Mouse (Mus musculus): ENCODE measurements around the gene Pcnx3. TPM values are rescaled to one million over a fixed set of nuclear protein-coding genes. Genes with fewer than 3 reads are reported as not detected.
A peak's percentile ranks its signal among the peaks of the same experiment; 100 is the strongest.
"Not testable (repeated sequence)": the region's sequence is repeated elsewhere in the genome, so short reads cannot be mapped to it uniquely, and the experiment has no call there.

Pcnx3 gene
- polyA plus RNA-seq, 1 experiment from 2014 or later = 30.6 TPM

- H3K4me1 ChIP-seq = peaks cover 36% of the 10 kb centered on the region
- DNase-seq (ENCODE audit: low spot score); H3K27me3 ChIP-seq (replicated peaks; ENCODE audit: low read depth, poor library complexity, severe bottlenecking); H3K27ac ChIP-seq (replicated peaks); H3K9me3 ChIP-seq: not testable (repeated sequence)
- H3K36me3 ChIP-seq (replicated peaks) = peaks cover 72% of the 10 kb centered on the region
- peak overlapping the region; percentile 97 for H3K4me3 ChIP-seq
- WGBS = 89% methylated on average over 12 of the region's 12 CpGs
Observed at GRCm38 (mm10) chr19:5686954-5687353, 1.8 kb downstream of the Pcnx3 start.

- Histone ChIP-seq H3K9me3 (no peaks in the 10 kb centered on the region), H3K4me3 (peak overlapping the region; percentile 11; the same call in 1 of the 2 replicates), H3K27ac (replicated peaks) (no peak overlapping the region), H3K4me1 (peaks cover 30% of the 10 kb centered on the region), H3K36me3 (replicated peaks) (peaks cover 72% of the 10 kb centered on the region), H3K27me3 (replicated peaks; ENCODE audit: low read depth, poor library complexity, severe bottlenecking) (no peaks in the 10 kb centered on the region)
- 91% methylated on average over 13 of the region's 13 CpGs for WGBS
- DNase-seq (ENCODE audit: low spot score) = no peak
Observed at GRCm38 (mm10) chr19:5686437-5686836, 2.3 kb downstream of the Pcnx3 start.

GRCm38 (mm10) chr19:5685861-5686260, 2.8 kb downstream of the Pcnx3 start:
- no peaks in the 10 kb centered on the region for H3K9me3 ChIP-seq
- no peak for DNase-seq (ENCODE audit: low spot score)
- H3K4me3 ChIP-seq = peak overlapping the region; percentile 19; the same call in 1 of the 2 replicates
- H3K4me1 ChIP-seq = peaks cover 25% of the 10 kb centered on the region
- peaks cover 72% of the 10 kb centered on the region for H3K36me3 ChIP-seq (replicated peaks)
- no peaks in the 10 kb centered on the region for H3K27me3 ChIP-seq (replicated peaks; ENCODE audit: low read depth, poor library complexity, severe bottlenecking)
- 93% methylated on average over 11 of the region's 11 CpGs for WGBS
- H3K27ac ChIP-seq (replicated peaks) = no peak overlapping the region

GRCm38 (mm10) chr19:5685431-5685830, 3.3 kb downstream of the Pcnx3 start:
- H3K27me3 ChIP-seq (replicated peaks; ENCODE audit: low read depth, poor library complexity, severe bottlenecking) = no peaks in the 10 kb centered on the region
- H3K4me3 ChIP-seq = peak overlapping the region; percentile 19
- peaks cover 72% of the 10 kb centered on the region for H3K36me3 ChIP-seq (replicated peaks)
- WGBS = 94% methylated on average over 19 of the region's 19 CpGs
- DNase-seq (ENCODE audit: low spot score) = no peak
- peaks cover 20% of the 10 kb centered on the region for H3K4me1 ChIP-seq
- no peaks in the 10 kb centered on the region for H3K9me3 ChIP-seq
- no peak overlapping the region for H3K27ac ChIP-seq (replicated peaks)

- Histone ChIP-seq H3K27ac (replicated peaks) (no peak overlapping the region), H3K4me1 (peaks cover 16% of the 10 kb centered on the region), H3K36me3 (replicated peaks) (peaks cover 74% of the 10 kb centered on the region), H3K27me3 (replicated peaks; ENCODE audit: low read depth, poor library complexity, severe bottlenecking) (no peaks in the 10 kb centered on the region), H3K4me3 (peak overlapping the region; percentile 19; the same call in 1 of the 2 replicates), H3K9me3 (no peaks in the 10 kb centered on the region)
- 91% methylated on average over 13 of the region's 13 CpGs for whole genome bisulfite sequencing
- DNase-seq (ENCODE audit: low spot score) = no peak
Observed at GRCm38 (mm10) chr19:5684985-5685384, 3.7 kb downstream of the Pcnx3 start.

- peaks cover 81% of the 10 kb centered on the region for H3K36me3 ChIP-seq (replicated peaks)
Observed at GRCm38 (mm10) chr19:5684236-5684635, 4.5 kb downstream of the Pcnx3 start.

GRCm38 (mm10) chr19:5680432-5680831, 8.3 kb downstream of the Pcnx3 start:
- no peak for DNase-seq (ENCODE audit: low spot score)
- no peak overlapping the region for H3K4me3 ChIP-seq
- WGBS = 92% methylated on average over 4 of the region's 4 CpGs
- H3K4me1 ChIP-seq = no peaks in the 10 kb centered on the region
- H3K27me3 ChIP-seq (replicated peaks; ENCODE audit: low read depth, poor library complexity, severe bottlenecking) = no peaks in the 10 kb centered on the region
- H3K27ac ChIP-seq (replicated peaks) = no peak overlapping the region
- no peaks in the 10 kb centered on the region for H3K9me3 ChIP-seq
- H3K36me3 ChIP-seq (replicated peaks) = peaks cover 97% of the 10 kb centered on the region

More at GRCm38 (mm10) chr19:5684236-5684635, 4.5 kb downstream of the Pcnx3 start:
- H3K9me3 ChIP-seq = no peaks in the 10 kb centered on the region
- no peak for DNase-seq (ENCODE audit: low spot score)
- H3K4me3 ChIP-seq = no peak overlapping the region
- no peaks in the 10 kb centered on the region for H3K27me3 ChIP-seq (replicated peaks; ENCODE audit: low read depth, poor library complexity, severe bottlenecking)
- no peak overlapping the region for H3K27ac ChIP-seq (replicated peaks)
- peaks cover 14% of the 10 kb centered on the region for H3K4me1 ChIP-seq
- WGBS = 92% methylated on average over 12 of the region's 12 CpGs

GRCm38 (mm10) chr19:5668372-5668771, 20.3 kb downstream of the Pcnx3 start:
- Histone ChIP-seq H3K9me3 (no peaks in the 10 kb centered on the region), H3K4me1 (peaks cover 16% of the 10 kb centered on the region), H3K4me3 (no peak overlapping the region), H3K27me3 (replicated peaks; ENCODE audit: low read depth, poor library complexity, severe bottlenecking) (no peaks in the 10 kb centered on the region), H3K36me3 (replicated peaks) (peaks cover 89% of the 10 kb centered on the region), H3K27ac (replicated peaks) (no peak overlapping the region)
- DNase-seq (ENCODE audit: low spot score) = no peak
- 89% methylated on average over 4 of the region's 4 CpGs for WGBS

- 95% methylated on average over 18 of the region's 18 CpGs for WGBS
- Histone ChIP-seq H3K4me1 (peaks cover 35% of the 10 kb centered on the region), H3K36me3 (replicated peaks) (peaks cover 75% of the 10 kb centered on the region), H3K27ac (replicated peaks) (no peak overlapping the region), H3K9me3 (no peaks in the 10 kb centered on the region), H3K4me3 (peak overlapping the region; percentile 8; the same call in 1 of the 2 replicates), H3K27me3 (replicated peaks; ENCODE audit: low read depth, poor library complexity, severe bottlenecking) (no peaks in the 10 kb centered on the region)
- DNase-seq (ENCODE audit: low spot score) = no peak
Observed at GRCm38 (mm10) chr19:5666386-5666785, 22.3 kb downstream of the Pcnx3 start.

GRCm38 (mm10) chr19:5665465-5665864, 23.2 kb downstream of the Pcnx3 start:
- WGBS = 90% methylated on average over 15 of the region's 15 CpGs

GRCm38 (mm10) chr19:5664669-5665257, 23.9 kb downstream of the Pcnx3 start:
- Histone ChIP-seq H3K27ac (replicated peaks) (no peak overlapping the region; the same call in 1 of the 2 replicates), H3K27me3 (replicated peaks; ENCODE audit: low read depth, poor library complexity, severe bottlenecking) (no peaks in the 10 kb centered on the region), H3K4me3 (peak overlapping the region; percentile 21; the same call in 1 of the 2 replicates), H3K9me3 (no peaks in the 10 kb centered on the region), H3K36me3 (replicated peaks) (peaks cover 72% of the 10 kb centered on the region), H3K4me1 (peaks cover 48% of the 10 kb centered on the region)
- WGBS = 89% methylated on average over 10 of the region's 10 CpGs
- no peak for DNase-seq (ENCODE audit: low spot score)

More at GRCm38 (mm10) chr19:5665465-5665864, 23.2 kb downstream of the Pcnx3 start:
- Histone ChIP-seq H3K9me3 (no peaks in the 10 kb centered on the region), H3K27ac (replicated peaks) (no peak overlapping the region), H3K27me3 (replicated peaks; ENCODE audit: low read depth, poor library complexity, severe bottlenecking) (no peaks in the 10 kb centered on the region), H3K4me3 (0 out of 2 replicates have a peak overlapping the region, but pooled peaks have one; percentile 12), H3K36me3 (replicated peaks) (peaks cover 72% of the 10 kb centered on the region), H3K4me1 (peaks cover 45% of the 10 kb centered on the region)
- no peak for DNase-seq (ENCODE audit: low spot score)

GRCm38 (mm10) chr19:5662981-5663913, 25.5 kb downstream of the Pcnx3 start, which contains the start of gene Sipa1:
TSS of gene Sipa1 (minus strand) at chr19:5663707.
- H3K27me3 ChIP-seq (replicated peaks; ENCODE audit: low read depth, poor library complexity, severe bottlenecking) = no peaks in the 10 kb centered on the region
- DNase-seq (ENCODE audit: low spot score) = peak; percentile 93
- under 1% methylated on average over 32 of the region's 32 CpGs for WGBS
- peaks cover 71% of the 10 kb centered on the region for H3K36me3 ChIP-seq (replicated peaks)
- peak within 1 kb of the TSS; percentile 86 for H3K27ac ChIP-seq (replicated peaks)
- H3K4me1 ChIP-seq = peaks cover 52% of the 10 kb centered on the region
- H3K9me3 ChIP-seq = no peaks in the 10 kb centered on the region
- H3K4me3 ChIP-seq = peak within 1 kb of the TSS; percentile 67
